Mouse (Mus musculus) intestine, embryonic 16.5 days (tissue): ENCODE results near the gene Tst. TPM values are rescaled to one million over a fixed set of nuclear protein-coding genes. Genes with fewer than 3 reads are reported as not detected.

ENCODE experiments used
- ATAC-seq: fragments of 200-750 bp; cut with Nextera tagmentation; 2 replicates; pipeline ENCODE4 v1.8.0; 2017; ENCODE audit warnings: moderate TSS enrichment, moderate library complexity
- H3K27ac ChIP-seq: fragments of 300-500 bp; sonication (generic); 2 replicates; pipeline ENCODE4 v1.5.1; 2014; ENCODE audit warnings: mild to moderate bottlenecking, low read length
- H3K27me3 ChIP-seq: fragments of 300-500 bp; sonication (generic); replicated peaks from 2 replicates; pipeline ENCODE4 v1.6.1; 2014; ENCODE audit warnings: low read length, control low read depth, mixed read lengths; ENCODE audit not compliant: control insufficient read depth, insufficient read depth
- H3K36me3 ChIP-seq: fragments of 300-500 bp; sonication (generic); 2 replicates; pipeline ENCODE4 v1.6.1; 2014; ENCODE audit warnings: low read length, control low read depth; ENCODE audit not compliant: control insufficient read depth, insufficient read depth
- H3K4me1 ChIP-seq: fragments of 300-500 bp; sonication (generic); 2 replicates; pipeline ENCODE4 v1.6.1; 2014; ENCODE audit warnings: low read length, control low read depth, mixed read lengths; ENCODE audit not compliant: control insufficient read depth, insufficient read depth
- H3K4me2 ChIP-seq: fragments of 300-500 bp; sonication (generic); 2 replicates; pipeline ENCODE4 v1.6.1; 2014; ENCODE audit warnings: low read depth, low read length, control low read depth
- H3K4me3 ChIP-seq: fragments of 300-500 bp; sonication (generic); 2 replicates; pipeline ENCODE4 v1.5.1; 2014; ENCODE audit warnings: mild to moderate bottlenecking, low read length
- H3K9ac ChIP-seq: fragments of 300-500 bp; sonication (generic); 2 replicates; pipeline ENCODE4 v1.6.1; 2014; ENCODE audit warnings: low read depth, low read length
- H3K9me3 ChIP-seq: fragments of 300-500 bp; sonication (generic); 2 replicates; pipeline ENCODE4 v1.6.1; 2016; ENCODE audit warnings: low read length, control low read depth; ENCODE audit not compliant: control insufficient read depth
- WGBS: fragments of 180-500 bp; shearing (Covaris S2); extraction: QIAGEN DNeasy Blood & Tissue Kit; methylation state at CpG from one replicate; pipeline ENCODE4 v1.1.7; 2014; 5-methylcytosine and 5-hydroxymethylcytosine counted together
- polyA plus RNA-seq: library from polyadenylated mRNA; unstranded; fragments of >200 nt; fragmentation: Nextera tagmentation; extraction: Ambion mirVana; gene quantifications from 2 replicates; pipeline ENCODE4 v1.2.1, GENCODE M21; 2015

Tst gene
- polyA plus RNA-seq, 1 experiment from 2014 or later, result 62.9 TPM

- H3K4me2 ChIP-seq, result peak overlapping the region; percentile 75
- 38% methylated on average over 3 of the region's 3 CpGs for WGBS
- no peak overlapping the region for H3K4me3 ChIP-seq
- peak overlapping the region; percentile 1; the same call in 1 of the 2 replicates for H3K27ac ChIP-seq
- H3K9me3 ChIP-seq, result no peaks in the 10 kb centered on the region
- peak overlapping the region; percentile 12; the same call in 1 of the 2 replicates for H3K9ac ChIP-seq
- ATAC-seq, result no peak
- H3K4me1 ChIP-seq, result peaks cover 27% of the 10 kb centered on the region
- H3K27me3 ChIP-seq, result 0 out of 2 replicates have a peak, but pooled peaks cover 3% of the 10 kb centered on the region
- H3K36me3 ChIP-seq, result no peaks in the 10 kb centered on the region
Measured at GRCm38 (mm10) chr15:78403301-78403741, 2.4 kb downstream of the Tst start.

DNA sequence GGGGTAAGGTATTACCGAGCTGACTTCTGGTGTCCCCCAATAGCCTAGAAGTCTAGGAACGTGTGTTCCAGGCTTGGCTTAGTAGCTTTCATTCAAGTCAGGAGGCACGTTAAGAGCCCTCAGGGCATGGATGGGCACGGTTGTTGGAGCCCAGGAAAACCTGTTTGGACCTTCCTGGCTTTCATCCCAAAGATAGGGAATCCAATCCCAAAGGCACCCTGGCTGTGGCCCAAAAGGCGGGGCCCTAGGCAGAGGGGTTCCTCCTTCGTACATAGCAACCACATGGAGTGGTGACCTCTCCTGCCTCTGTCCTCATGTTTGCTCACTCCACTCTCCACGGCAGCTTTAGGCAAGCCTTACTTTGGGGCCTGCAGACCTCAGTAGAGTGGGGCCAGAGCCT, 3.3 kb downstream of the Tst start:
- WGBS, result 80% methylated on average over 7 of the region's 7 CpGs
- H3K4me3 ChIP-seq, result no peak overlapping the region
- 0 out of 2 replicates have a peak, but pooled peaks cover 3% of the 10 kb centered on the region for H3K27me3 ChIP-seq
- no peaks in the 10 kb centered on the region for H3K36me3 ChIP-seq
- H3K9ac ChIP-seq, result no peak overlapping the region
- no peaks in the 10 kb centered on the region for H3K9me3 ChIP-seq
- no peak for ATAC-seq
- H3K4me1 ChIP-seq, result peaks cover 27% of the 10 kb centered on the region
- H3K27ac ChIP-seq, result no peak overlapping the region
- H3K4me2 ChIP-seq, result no peak overlapping the region

- H3K4me3 ChIP-seq, result no peak overlapping the region
- 54% methylated on average over 4 of the region's 4 CpGs for whole genome bisulfite sequencing
- ATAC-seq, result no peak
- H3K36me3 ChIP-seq, result no peaks in the 10 kb centered on the region
- H3K27me3 ChIP-seq, result 0 out of 2 replicates have a peak, but pooled peaks cover 3% of the 10 kb centered on the region
- H3K4me1 ChIP-seq, result peaks cover 27% of the 10 kb centered on the region
- 0 out of 2 replicates have a peak overlapping the region, but pooled peaks have one; percentile 0 for H3K9ac ChIP-seq
- H3K4me2 ChIP-seq, result no peak overlapping the region
- H3K9me3 ChIP-seq, result no peaks in the 10 kb centered on the region
- no peak overlapping the region for H3K27ac ChIP-seq
Measured at GRCm38 (mm10) chr15:78401921-78402320, 3.8 kb downstream of the Tst start.

DNA sequence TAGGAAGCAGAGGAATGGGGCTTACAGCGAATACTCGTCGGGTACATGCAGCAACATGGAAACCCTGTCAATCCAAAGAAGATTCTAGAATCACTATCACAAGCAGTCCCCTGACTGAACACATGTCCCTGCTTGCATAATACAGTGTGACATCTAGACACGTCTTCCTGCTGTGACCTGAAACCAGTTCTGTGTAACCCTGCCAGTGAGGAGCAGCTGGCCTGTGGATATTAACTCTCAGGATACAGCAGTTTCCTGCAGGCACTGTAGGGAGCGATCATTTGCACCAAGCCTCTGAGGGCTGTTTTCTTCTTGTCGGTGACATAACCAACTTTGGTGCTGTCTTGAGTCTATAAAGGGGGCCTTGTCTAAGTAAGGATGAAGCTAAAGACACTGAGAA, 4.4 kb downstream of the Tst start:
- WGBS, result 76% methylated on average over 6 of the region's 6 CpGs
- no peak overlapping the region for H3K9ac ChIP-seq
- ATAC-seq, result no peak

GRCm38 (mm10) chr15:78395478-78395962, 10.2 kb downstream of the Tst start, which contains the start of gene Tex33:
Gene Tex33 (minus strand): TSS chr15:78395912.
- WGBS, result 79% methylated on average over 8 of the region's 8 CpGs

More for the DNA sequence above, 4.4 kb downstream of the Tst start:
- Histone ChIP-seq H3K27me3 (0 out of 2 replicates have a peak, but pooled peaks cover 3% of the 10 kb centered on the region), H3K27ac (no peak overlapping the region), H3K9me3 (no peaks in the 10 kb centered on the region), H3K36me3 (no peaks in the 10 kb centered on the region), H3K4me1 (peaks cover 27% of the 10 kb centered on the region), H3K4me2 (no peak overlapping the region), H3K4me3 (no peak overlapping the region)

GRCm38 (mm10) chr15:78390855-78391254, 14.9 kb downstream of the Tst start:
- H3K9me3 ChIP-seq, result no peaks in the 10 kb centered on the region
- no peaks in the 10 kb centered on the region for H3K36me3 ChIP-seq
- no peak overlapping the region for H3K4me2 ChIP-seq
- ATAC-seq, result no peak
- no peaks in the 10 kb centered on the region for H3K4me1 ChIP-seq
- H3K4me3 ChIP-seq, result no peak overlapping the region
- H3K27me3 ChIP-seq, result peaks cover 15% of the 10 kb centered on the region; the same call in 1 of the 2 replicates
- WGBS, result 87% methylated on average over 3 of the region's 3 CpGs
- H3K27ac ChIP-seq, result no peak overlapping the region
- H3K9ac ChIP-seq, result no peak overlapping the region

More at GRCm38 (mm10) chr15:78395478-78395962, 10.2 kb downstream of the Tst start, which contains the start of gene Tex33:
- Histone ChIP-seq H3K4me1 (no peaks in the 10 kb centered on the region), H3K27me3 (0 out of 2 replicates have a peak, but pooled peaks cover 14% of the 10 kb centered on the region), H3K4me2 (no peak within 1 kb of the TSS), H3K9me3 (no peaks in the 10 kb centered on the region), H3K27ac (no peak within 1 kb of the TSS), H3K9ac (no peak within 1 kb of the TSS), H3K4me3 (no peak within 1 kb of the TSS), H3K36me3 (no peaks in the 10 kb centered on the region)
- ATAC-seq, result 0 out of 2 replicates have a peak, but pooled peaks have one; percentile 26

- Histone ChIP-seq H3K27ac (no peak overlapping the region), H3K9ac (no peak overlapping the region), H3K9me3 (no peaks in the 10 kb centered on the region), H3K4me1 (peaks cover 8% of the 10 kb centered on the region), H3K36me3 (no peaks in the 10 kb centered on the region), H3K27me3 (peaks cover 9% of the 10 kb centered on the region; the same call in 1 of the 2 replicates), H3K4me3 (no peak overlapping the region), H3K4me2 (no peak overlapping the region)
- 91% methylated on average over 1 of the region's 1 CpGs for WGBS
- no peak for ATAC-seq
Measured at GRCm38 (mm10) chr15:78385564-78385963, 20.1 kb downstream of the Tst start.

DNA sequence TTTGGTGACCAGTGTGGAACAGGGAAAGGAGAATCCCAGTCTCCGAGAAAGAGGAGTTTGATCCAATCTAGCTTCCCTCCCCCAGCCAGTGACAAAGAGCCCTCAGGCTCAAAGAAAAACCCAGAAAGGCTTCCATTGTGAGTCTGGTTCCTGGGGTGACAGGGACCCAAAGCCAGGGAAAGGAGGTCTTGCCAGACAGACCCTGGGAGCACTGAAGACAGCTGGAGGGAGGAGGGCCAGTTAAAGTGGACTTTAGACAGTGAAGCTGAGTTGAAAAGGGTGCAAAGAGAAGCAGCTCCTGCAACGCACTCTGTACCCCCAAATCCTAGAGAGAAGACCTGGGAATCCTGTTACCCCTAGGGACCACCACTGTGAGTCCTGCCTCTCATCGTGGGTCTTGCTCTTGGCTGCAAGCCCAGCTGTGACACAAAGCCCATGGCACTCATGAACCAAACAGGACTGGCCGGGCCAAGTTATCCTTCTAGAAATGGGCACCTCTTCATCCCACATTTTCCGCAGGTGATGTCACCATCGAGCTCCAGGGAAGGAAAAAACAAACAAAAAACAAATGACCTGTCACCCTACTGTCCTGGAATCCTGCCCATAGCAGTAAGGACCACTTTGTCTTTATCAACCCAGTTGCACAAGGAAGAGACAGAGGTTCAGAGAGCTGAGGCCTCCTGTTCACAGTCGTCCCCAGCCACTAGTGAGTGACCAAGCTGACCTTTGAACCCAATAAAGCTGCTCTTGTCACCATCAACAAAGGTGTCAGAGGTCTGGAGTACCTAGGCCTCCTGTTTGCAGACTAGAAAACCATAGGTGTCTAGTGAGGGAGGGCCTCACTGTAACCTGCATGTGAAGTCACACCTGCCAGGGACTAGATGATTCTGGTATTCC, 21.2 kb downstream of the Tst start:
- Histone ChIP-seq H3K27ac (peak overlapping the region; percentile 9), H3K9ac (no peak overlapping the region), H3K27me3 (peaks cover 13% of the 10 kb centered on the region; the same call in 1 of the 2 replicates), H3K4me3 (no peak overlapping the region), H3K9me3 (no peaks in the 10 kb centered on the region), H3K4me1 (peaks cover 8% of the 10 kb centered on the region), H3K4me2 (no peak overlapping the region), H3K36me3 (no peaks in the 10 kb centered on the region)
- ATAC-seq, result peak; percentile 81
- WGBS, result 54% methylated on average over 7 of the region's 7 CpGs
